Mouse (Mus musculus) liver, embryonic 16.5 days (tissue): Measurements from ENCODE around the gene Litaf. TPM values are rescaled to one million over a fixed set of nuclear protein-coding genes. Genes with fewer than 3 reads are reported as not detected.

Source experiments
- ATAC-seq: fragments of 200-750 bp; cut with Nextera tagmentation; 2 replicates; pipeline ENCODE4 v1.8.0; 2017; ENCODE audit warnings: low read depth, mild to moderate bottlenecking, moderate number of reproducible peaks, moderate library complexity
- H3K27ac ChIP-seq: fragments of 300-500 bp; sonication (generic); 2 replicates; pipeline ENCODE4 v1.5.1; 2014; ENCODE audit warnings: mild to moderate bottlenecking, low read length
- H3K27me3 ChIP-seq: fragments of 300-500 bp; sonication (generic); 2 replicates; pipeline ENCODE4 v1.6.1; 2014; ENCODE audit warnings: low read depth, low read length, mixed read lengths; ENCODE audit not compliant: control insufficient read depth, insufficient read depth
- H3K36me3 ChIP-seq: fragments of 300-500 bp; sonication (generic); 2 replicates; pipeline ENCODE4 v1.6.1; 2014; ENCODE audit warnings: mild to moderate bottlenecking; ENCODE audit not compliant: control insufficient read depth, insufficient read depth
- H3K4me1 ChIP-seq: fragments of 300-500 bp; sonication (generic); 2 replicates; pipeline ENCODE4 v1.6.1; 2014; ENCODE audit warnings: low read depth, low read length, mixed read lengths; ENCODE audit not compliant: control insufficient read depth
- H3K4me2 ChIP-seq: fragments of 300-500 bp; sonication (generic); 2 replicates; pipeline ENCODE4 v1.6.1; 2014; ENCODE audit warnings: low read depth, low read length, mixed read lengths
- H3K4me3 ChIP-seq: fragments of 300-500 bp; sonication (generic); 2 replicates; pipeline ENCODE4 v1.5.1; 2014; ENCODE audit warnings: low read depth, mild to moderate bottlenecking, low read length
- H3K9ac ChIP-seq: fragments of 300-500 bp; sonication (generic); 2 replicates; pipeline ENCODE4 v1.6.1; 2014; ENCODE audit warnings: low read depth, low read length
- H3K9me3 ChIP-seq: fragments of 300-500 bp; sonication (generic); replicated peaks from 2 replicates; pipeline ENCODE4 v1.6.1; 2016; ENCODE audit warnings: low read length; ENCODE audit not compliant: control insufficient read depth
- WGBS: fragments of 180-500 bp; shearing (Covaris S2); extraction: QIAGEN DNeasy Blood & Tissue Kit; methylation state at CpG from one replicate; pipeline ENCODE4 v1.1.7; 2014; ENCODE audit not compliant: insufficient replicate concordance; 5-methylcytosine and 5-hydroxymethylcytosine counted together
- polyA plus RNA-seq: library from polyadenylated mRNA; unstranded; fragments of >200 nt; fragmentation: Nextera tagmentation; extraction: Ambion mirVana; gene quantifications from 2 replicates; pipeline ENCODE4 v1.2.1, GENCODE M21; 2015

The Litaf gene
- polyA plus RNA-seq, 1 experiment from 2014 or later = 52.9 TPM

DNA sequence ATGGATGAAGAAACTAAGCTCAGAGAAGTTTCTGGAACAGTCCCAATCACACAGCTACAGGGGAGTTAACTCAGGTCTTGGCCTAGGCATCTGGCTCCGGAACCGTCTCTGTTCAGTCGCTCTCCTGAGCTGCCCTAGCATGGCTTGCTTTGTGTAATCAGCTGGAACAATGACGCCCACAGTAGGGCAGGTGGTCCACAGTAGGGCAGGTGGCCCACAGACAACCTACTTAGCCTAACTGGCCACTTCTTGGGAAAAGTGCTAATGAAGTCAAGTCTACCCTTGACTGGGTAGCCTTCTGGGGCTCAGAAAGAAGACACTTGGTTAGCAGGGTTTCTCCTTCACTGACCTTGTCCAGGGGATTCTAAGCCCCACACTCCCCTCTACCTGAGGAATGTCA, 55.7 kb downstream of the Litaf start:
- Histone ChIP-seq H3K4me3 (no peak overlapping the region), H3K9me3 (no peaks in the 10 kb centered on the region), H3K36me3 (no peaks in the 10 kb centered on the region), H3K27me3 (no peaks in the 10 kb centered on the region), H3K9ac (no peak overlapping the region), H3K4me2 (no peak overlapping the region), H3K4me1 (peaks cover 5% of the 10 kb centered on the region), H3K27ac (no peak overlapping the region)
- ATAC-seq = no peak
- 82% methylated on average over 4 of the region's 4 CpGs for WGBS

GRCm38 (mm10) chr16:11008162-11008991, 57.6 kb downstream of the Litaf start:
- no peak overlapping the region for H3K4me2 ChIP-seq
- no peak overlapping the region for H3K9ac ChIP-seq
- peak; percentile 45 for ATAC-seq
- H3K36me3 ChIP-seq = no peaks in the 10 kb centered on the region
- WGBS = 28% methylated on average over 15 of the region's 15 CpGs
- H3K4me1 ChIP-seq = peaks cover 5% of the 10 kb centered on the region
- H3K27ac ChIP-seq = peak overlapping the region; percentile 39
- H3K9me3 ChIP-seq = no peaks in the 10 kb centered on the region
- H3K27me3 ChIP-seq = no peaks in the 10 kb centered on the region
- no peak overlapping the region for H3K4me3 ChIP-seq

GRCm38 (mm10) chr16:11006100-11006499, 59.9 kb downstream of the Litaf start:
- Histone ChIP-seq H3K27ac (peak overlapping the region; percentile 52), H3K36me3 (no peaks in the 10 kb centered on the region), H3K4me1 (peaks cover 7% of the 10 kb centered on the region), H3K9ac (no peak overlapping the region), H3K27me3 (no peaks in the 10 kb centered on the region), H3K4me2 (no peak overlapping the region), H3K4me3 (no peak overlapping the region), H3K9me3 (no peaks in the 10 kb centered on the region)
- 27% methylated on average over 6 of the region's 6 CpGs for WGBS
- peak; percentile 38 for ATAC-seq

DNA sequence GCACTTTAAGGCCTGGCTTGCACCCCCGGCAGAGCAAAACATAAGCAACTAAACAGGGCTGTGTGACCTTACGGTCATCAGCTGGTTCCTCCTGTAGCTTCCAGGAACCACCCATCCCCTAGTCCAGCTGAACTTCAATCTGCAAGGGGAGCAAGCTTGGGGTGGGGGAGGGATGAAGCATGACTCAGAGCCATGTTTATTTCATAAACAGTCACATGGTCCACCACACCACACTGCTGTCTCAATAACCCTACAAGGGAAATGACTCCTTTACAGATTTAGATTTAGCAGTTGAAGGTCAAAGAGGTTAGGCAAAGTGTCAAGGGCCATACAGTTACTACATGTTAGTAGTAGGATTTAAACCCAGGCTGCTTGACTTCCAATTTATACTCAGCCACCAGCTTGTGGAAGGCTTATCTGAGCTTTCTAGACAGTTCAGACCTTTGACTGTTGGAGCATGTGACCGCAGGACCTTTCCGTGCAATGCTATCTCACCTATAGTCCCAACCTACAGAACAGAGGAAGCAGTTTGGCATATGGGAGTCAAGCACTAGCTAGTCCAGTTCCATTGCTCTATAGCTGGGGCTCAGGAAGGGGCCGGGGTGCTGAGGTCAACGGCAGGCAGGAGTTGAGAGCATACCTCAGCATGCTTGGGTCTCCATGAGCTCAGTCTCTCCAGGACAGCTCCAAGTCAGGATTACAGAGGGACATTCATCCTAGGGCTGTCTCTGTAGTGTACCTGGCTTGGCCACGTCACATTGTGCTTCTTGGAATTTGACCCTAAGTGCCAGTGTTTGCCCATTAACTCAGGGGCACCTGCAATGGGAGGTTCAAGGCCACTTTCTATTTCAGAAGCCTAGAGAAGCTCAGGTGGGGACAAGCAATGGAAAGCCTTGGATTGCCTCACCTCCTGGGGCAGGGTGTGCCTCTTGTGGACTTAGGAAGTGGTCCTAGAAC, 64.0 kb downstream of the Litaf start:
- Histone ChIP-seq H3K9ac (no peak overlapping the region), H3K27me3 (no peaks in the 10 kb centered on the region), H3K4me3 (no peak overlapping the region), H3K4me2 (no peak overlapping the region), H3K4me1 (peaks cover 7% of the 10 kb centered on the region), H3K9me3 (no peaks in the 10 kb centered on the region), H3K36me3 (no peaks in the 10 kb centered on the region), H3K27ac (no peak overlapping the region; the same call in 1 of the 2 replicates)
- 44% methylated on average over 7 of the region's 7 CpGs for WGBS
- peak; percentile 71 for ATAC-seq

GRCm38 (mm10) chr16:10999809-11000208, 66.1 kb downstream of the Litaf start:
- peak; percentile 43 for ATAC-seq
- no peaks in the 10 kb centered on the region for H3K9me3 ChIP-seq
- H3K36me3 ChIP-seq = no peaks in the 10 kb centered on the region
- H3K27ac ChIP-seq = no peak overlapping the region
- peaks cover 7% of the 10 kb centered on the region for H3K4me1 ChIP-seq
- H3K4me3 ChIP-seq = no peak overlapping the region
- H3K9ac ChIP-seq = no peak overlapping the region
- 18% methylated on average over 3 of the region's 3 CpGs for WGBS
- no peak overlapping the region for H3K4me2 ChIP-seq
- H3K27me3 ChIP-seq = no peaks in the 10 kb centered on the region

DNA sequence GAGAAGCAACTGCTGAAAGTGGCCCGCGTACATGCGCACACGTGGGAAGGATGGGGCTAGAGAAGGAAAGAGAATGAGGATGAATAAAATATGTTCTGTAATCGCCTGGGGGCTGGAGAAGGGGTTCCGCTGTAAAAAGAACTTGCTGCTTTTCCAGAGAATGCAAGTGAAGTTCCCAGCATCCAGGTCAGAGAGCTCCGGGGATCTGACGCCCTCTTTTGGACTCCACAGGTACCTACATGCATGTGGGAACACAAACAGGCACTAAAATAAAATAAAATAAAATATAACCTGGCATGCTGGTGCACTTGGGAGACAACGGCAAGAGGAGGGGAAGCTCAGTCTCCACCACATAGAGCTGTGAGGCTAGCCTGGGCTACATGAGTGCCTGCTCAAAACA, 67.7 kb downstream of the Litaf start:
- 73% methylated on average over 9 of the region's 9 CpGs for WGBS
- Histone ChIP-seq H3K4me1 (peaks cover 7% of the 10 kb centered on the region), H3K4me3 (no peak overlapping the region), H3K27ac (no peak overlapping the region), H3K9me3 (no peaks in the 10 kb centered on the region), H3K9ac (no peak overlapping the region), H3K36me3 (no peaks in the 10 kb centered on the region), H3K27me3 (no peaks in the 10 kb centered on the region), H3K4me2 (no peak overlapping the region)
- no peak for ATAC-seq

GRCm38 (mm10) chr16:10996576-10996975, 69.4 kb downstream of the Litaf start:
- 52% methylated on average over 4 of the region's 4 CpGs for WGBS
- ATAC-seq = no peak
- H3K27ac ChIP-seq = no peak overlapping the region

DNA sequence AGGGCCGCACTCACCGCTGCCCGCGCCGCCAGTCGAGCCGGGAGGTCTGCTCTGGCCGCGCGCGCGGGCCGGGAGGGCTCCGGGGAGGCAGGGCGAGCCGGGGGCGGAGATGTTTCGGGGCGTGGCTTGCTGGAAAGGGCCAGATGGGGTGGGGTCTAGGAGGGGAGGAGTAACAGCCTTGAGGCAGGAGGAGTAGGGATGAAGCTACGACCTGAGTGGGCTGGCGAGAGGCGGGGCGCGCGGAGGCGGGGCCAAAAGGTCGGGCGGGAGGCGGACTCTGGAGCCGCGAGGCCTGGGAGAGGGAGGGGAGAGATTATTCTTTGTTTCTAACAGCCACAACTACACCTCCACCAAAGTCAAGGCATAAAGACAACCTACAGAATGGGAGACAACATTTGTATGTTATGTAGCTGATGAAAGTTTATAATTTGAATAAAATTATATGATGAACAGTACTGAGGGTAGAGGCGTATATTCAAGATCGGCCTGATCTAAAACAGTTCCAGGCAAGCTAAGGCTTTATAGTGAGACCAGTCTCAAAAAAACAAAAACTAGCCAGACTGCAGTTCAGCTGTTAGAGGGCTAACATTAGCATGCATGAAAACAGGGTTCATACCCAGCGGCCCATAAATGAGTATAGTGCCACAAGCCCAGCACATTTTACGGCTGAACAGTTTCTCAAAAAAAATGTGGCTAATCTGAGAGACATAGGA, 72.8 kb downstream of the Litaf start:
- Histone ChIP-seq H3K4me1 (peaks cover 15% of the 10 kb centered on the region), H3K4me3 (peak overlapping the region; percentile 74), H3K27me3 (no peaks in the 10 kb centered on the region), H3K9ac (peak overlapping the region; percentile 84), H3K27ac (peak overlapping the region; percentile 80; the same call in 1 of the 2 replicates), H3K36me3 (no peaks in the 10 kb centered on the region), H3K9me3 (no peaks in the 10 kb centered on the region), H3K4me2 (peak overlapping the region; percentile 89)
- 10% methylated on average over 34 of the region's 35 CpGs for WGBS
- ATAC-seq = peak; percentile 93

More at GRCm38 (mm10) chr16:10996576-10996975, 69.4 kb downstream of the Litaf start:
- H3K9me3 ChIP-seq = no peaks in the 10 kb centered on the region
- no peak overlapping the region for H3K4me2 ChIP-seq
- H3K4me3 ChIP-seq = no peak overlapping the region
- peaks cover 6% of the 10 kb centered on the region for H3K4me1 ChIP-seq
- H3K36me3 ChIP-seq = no peaks in the 10 kb centered on the region
- no peak overlapping the region for H3K9ac ChIP-seq
- no peaks in the 10 kb centered on the region for H3K27me3 ChIP-seq
